ENCODE assay signal across 15 mouse cellular contexts in genomic region chr4:137926161-137926560, GRCm38 (mm10).
A peak's percentile ranks its signal among the peaks of the same experiment; 100 is the strongest.
DNase-seq lines count a peak whose midpoint lies in the region; ATAC-seq lines count a peak whose summit lies in the region.
"Had no signal": no experiment of that assay in that cellular context is flagged by ENCODE, and none has a peak within 500 bp of the region (broad histone marks: within the 10 kb centered on the region; RNA-seq: fewer than 3 reads in every experiment).

No protein-coding gene starts in this region.

- H3K4me2 ChIP-seq in liver, embryonic 13.5 days = no peak overlapping the region
- H3K4me2 ChIP-seq: embryonic facial prominence, embryonic 13.5 days; hindbrain, embryonic 15.5 days; midbrain, embryonic 12.5 days had no signal

- no peak overlapping the region for H3K4me3 ChIP-seq in liver, embryonic 13.5 days (replicated peaks)
- H3K4me3 ChIP-seq: embryonic facial prominence, embryonic 13.5 days; hindbrain, embryonic 15.5 days; midbrain, embryonic 12.5 days had no signal

- ATAC-seq in liver, embryonic 13.5 days (ENCODE audit: low read depth) = no peak
- ATAC-seq in monocyte, adult 5-6 weeks (replicated peaks; ENCODE audit: insufficient number of reproducible peaks, low FRiP score, low TSS enrichment, poor library complexity, severe bottlenecking) = 0 out of 2 replicates have a peak, but pooled peaks have one; percentile 15

- H3K27ac ChIP-seq in liver, embryonic 13.5 days = peak overlapping the region; percentile 97
- H3K27ac ChIP-seq: hindbrain, embryonic 15.5 days; midbrain, embryonic 12.5 days; stomach, postnatal 0 days had no signal

- no peaks in the 10 kb centered on the region for H3K9me3 ChIP-seq in liver, embryonic 13.5 days (replicated peaks)
- H3K9me3 ChIP-seq: embryonic facial prominence, embryonic 13.5 days; hindbrain, embryonic 15.5 days; midbrain, embryonic 12.5 days had no signal

- H3K27me3 ChIP-seq in liver, embryonic 13.5 days = no peaks in the 10 kb centered on the region
- H3K27me3 ChIP-seq: embryonic facial prominence, embryonic 13.5 days; hindbrain, embryonic 15.5 days; midbrain, embryonic 12.5 days had no signal

- 88% methylated on average over 14 of the region's 14 CpGs for WGBS in liver, embryonic 13.5 days (ENCODE audit: insufficient replicate concordance)

- peaks cover 50% of the 10 kb centered on the region for H3K4me1 ChIP-seq in liver, embryonic 13.5 days (replicated peaks)

- no peak overlapping the region for H3K9ac ChIP-seq in liver, embryonic 13.5 days
- H3K9ac ChIP-seq: embryonic facial prominence, embryonic 13.5 days; hindbrain, embryonic 15.5 days; midbrain, embryonic 12.5 days had no signal

- H3K36me3 ChIP-seq in liver, embryonic 13.5 days = peaks cover 24% of the 10 kb centered on the region
- H3K36me3 ChIP-seq: midbrain, embryonic 12.5 days had no signal

- intact Hi-C loops in gastrocnemius, postnatal 14 days (cut with DNase I; ENCODE audit: low total_unique reads) = no loop called here

- peak; percentile 66 to 87 for DNase-seq in adrenal gland, adult (ENCODE audit: inconsistent age in 2 of 2, low spot score in 1 of 2)
- no peak for DNase-seq in adrenal gland, adult 8-10 months
- peak; percentile 23 for DNase-seq in gastrocnemius, postnatal 14 days
- DNase-seq in gastrocnemius, adult 18-20 months (ENCODE audit: low spot score) = no peak
- DNase-seq in liver, embryonic 13.5 days = no peak
- DNase-seq in liver = no peak
- DNase-seq in kidney, adult 8-10 months = no peak
- DNase-seq: kidney, adult 11 months; kidney, postnatal 14 days; thymus, postnatal 14 days had no signal

Comparison
In these comparisons a context has a peak if more than half of its experiments do, and no peak if none do; other contexts are left out.
1. DNase-seq: peak in adrenal gland, adult (2 of 2) and gastrocnemius, postnatal 14 days (single experiment); none in adrenal gland, adult 8-10 months (single experiment), gastrocnemius, adult 18-20 months (single experiment), liver, embryonic 13.5 days (single experiment), liver (single experiment) and kidney, adult 8-10 months (0 of 2).